Mouse (Mus musculus): ENCODE measurements at regions not wholly inside any gene's neighbourhood (a gene's known extent, or its start where the extent isn't known, plus 50 kb on each side); places are given as distances from the start of the nearest gene placed in this dataset.

GRCm38 (mm10) chr12:9258221-9258620 is 228.4 kb downstream of the Ttc32 start:
- in situ Hi-C loops (cut with MboI; ENCODE audit: low pct_unique_long_range_greater_than_20kb) = loop anchor here (10.0 to 25.0 kb wide), 4 partner anchors 203 to 1279 kb away; no protein-coding TSS in a partner anchor
- ATAC-seq (no peak), DNase-seq (ENCODE audit: low read depth, low spot score) (no peak)
- H3K27me3 ChIP-seq = no peaks in the 10 kb centered on the region
- TF ChIP-seq CTCF (IDR thresholded peaks at IDR 0.05) = no peak
- CTCF ChIA-PET = no interaction called here
- POLR2A ChIA-PET = no interaction called here

GRCm38 (mm10) chr12:9261662-9262061 is 231.9 kb downstream of the Ttc32 start:
- no peak for DNase-seq (ENCODE audit: low read depth, low spot score)
- POLR2A ChIA-PET = no interaction called here
- CTCF ChIA-PET = no interaction called here
- in situ Hi-C loops (cut with MboI; ENCODE audit: low pct_unique_long_range_greater_than_20kb) = loop anchor here (25.0 kb wide), 1 partner anchor 1276 kb away; no protein-coding TSS in a partner anchor
- no peak for TF ChIP-seq CTCF (IDR thresholded peaks at IDR 0.05)
- H3K27me3 ChIP-seq = no peaks in the 10 kb centered on the region
- no peak for ATAC-seq

GRCm38 (mm10) chr12:9266221-9266620 is 236.4 kb downstream of the Ttc32 start:
- ATAC-seq (no peak), DNase-seq (ENCODE audit: low read depth, low spot score) (no peak)
- in situ Hi-C loops (cut with MboI; ENCODE audit: low pct_unique_long_range_greater_than_20kb) = loop anchor here (25.0 kb wide), 1 partner anchor 1271 kb away; no protein-coding TSS in a partner anchor
- ChIA-PET CTCF (no interaction called here), POLR2A (no interaction called here)
- TF ChIP-seq CTCF (IDR thresholded peaks at IDR 0.05) = no peak
- H3K27me3 ChIP-seq = no peaks in the 10 kb centered on the region

GRCm38 (mm10) chr12:9271484-9271883 is 241.7 kb downstream of the Ttc32 start:
- no peak for TF ChIP-seq CTCF (IDR thresholded peaks at IDR 0.05)
- ChIA-PET POLR2A (no interaction called here), CTCF (interaction anchor here (0.9 kb wide), 1 partner anchor 11 kb away, joined by 3 read pairs; no protein-coding TSS in a partner anchor)
- no peak for ATAC-seq
- in situ Hi-C loops (cut with MboI; ENCODE audit: low pct_unique_long_range_greater_than_20kb) = loop anchor here (25.0 kb wide), 1 partner anchor 1266 kb away; no protein-coding TSS in a partner anchor
- no peaks in the 10 kb centered on the region for H3K27me3 ChIP-seq
- no peak for DNase-seq (ENCODE audit: low read depth, low spot score)

GRCm38 (mm10) chr12:9274181-9274580 is 244.4 kb downstream of the Ttc32 start:
- no peaks in the 10 kb centered on the region for H3K27me3 ChIP-seq
- ATAC-seq (no peak), DNase-seq (ENCODE audit: low read depth, low spot score) (no peak)
- CTCF ChIA-PET = interaction anchor here (1.6 kb wide), 1 partner anchor 17 kb away, joined by 3 read pairs; no protein-coding TSS in a partner anchor
- TF ChIP-seq CTCF (IDR thresholded peaks at IDR 0.05) = no peak
- POLR2A ChIA-PET = no interaction called here
- in situ Hi-C loops (cut with MboI; ENCODE audit: low pct_unique_long_range_greater_than_20kb) = loop anchor here (25.0 kb wide), 1 partner anchor 1263 kb away; no protein-coding TSS in a partner anchor

GRCm38 (mm10) chr12:9275697-9276096 is 245.9 kb downstream of the Ttc32 start:
- H3K27me3 ChIP-seq = no peaks in the 10 kb centered on the region
- CTCF ChIA-PET = interaction anchor here (1.1 to 1.6 kb wide), 2 partner anchors 18 to 112 kb away, joined by 3 read pairs; no protein-coding TSS in a partner anchor
- TF ChIP-seq CTCF (IDR thresholded peaks at IDR 0.05) = no peak
- DNase-seq (ENCODE audit: low read depth, low spot score) = no peak
- POLR2A ChIA-PET = no interaction called here
- no peak for ATAC-seq
- in situ Hi-C loops (cut with MboI; ENCODE audit: low pct_unique_long_range_greater_than_20kb) = no loop called here

GRCm38 (mm10) chr12:9278735-9279134 is 248.9 kb downstream of the Ttc32 start:
- TF ChIP-seq CTCF (IDR thresholded peaks at IDR 0.05) = no peak
- DNase-seq (ENCODE audit: low read depth, low spot score) (no peak), ATAC-seq (no peak)
- no peaks in the 10 kb centered on the region for H3K27me3 ChIP-seq
- ChIA-PET CTCF (no interaction called here), POLR2A (interaction anchor here (0.8 kb wide), 1 partner anchor 29 kb away, joined by 3 read pairs; no protein-coding TSS in a partner anchor)
- in situ Hi-C loops (cut with MboI; ENCODE audit: low pct_unique_long_range_greater_than_20kb) = no loop called here

GRCm38 (mm10) chr12:9279893-9280605 is 250.3 kb downstream of the Ttc32 start:
- in situ Hi-C loops (cut with MboI; ENCODE audit: low pct_unique_long_range_greater_than_20kb) = no loop called here
- CTCF ChIA-PET = no interaction called here
- no peak for TF ChIP-seq CTCF (IDR thresholded peaks at IDR 0.05)
- DNase-seq (ENCODE audit: low read depth, low spot score) (no peak), ATAC-seq (no peak)
- POLR2A ChIA-PET = no interaction called here
- no peaks in the 10 kb centered on the region for H3K27me3 ChIP-seq

- no peak for ATAC-seq
- POLR2A ChIA-PET = no interaction called here
- in situ Hi-C loops (cut with MboI; ENCODE audit: low pct_unique_long_range_greater_than_20kb) = no loop called here
Measured at GRCm38 (mm10) chr12:9287271-9287670, 257.5 kb downstream of the Ttc32 start.

GRCm38 (mm10) chr12:9292656-9293055 is 262.9 kb downstream of the Ttc32 start:
- no peaks in the 10 kb centered on the region for H3K27me3 ChIP-seq
- ATAC-seq = no peak
- no peak for DNase-seq (ENCODE audit: low read depth, low spot score)
- ChIA-PET POLR2A (no interaction called here), CTCF (interaction anchor here (0.8 kb wide), 1 partner anchor 11 kb away, joined by 3 read pairs; no protein-coding TSS in a partner anchor)
- in situ Hi-C loops (cut with MboI; ENCODE audit: low pct_unique_long_range_greater_than_20kb) = no loop called here
- no peak for TF ChIP-seq CTCF (IDR thresholded peaks at IDR 0.05)

More at GRCm38 (mm10) chr12:9287271-9287670, 257.5 kb downstream of the Ttc32 start:
- DNase-seq (ENCODE audit: low read depth, low spot score) = no peak
- CTCF ChIA-PET = no interaction called here
- no peaks in the 10 kb centered on the region for H3K27me3 ChIP-seq
- TF ChIP-seq CTCF (IDR thresholded peaks at IDR 0.05) = peak; percentile 34

GRCm38 (mm10) chr12:9295211-9295610 is 265.4 kb downstream of the Ttc32 start:
- no peaks in the 10 kb centered on the region for H3K27me3 ChIP-seq
- DNase-seq (ENCODE audit: low read depth, low spot score) (no peak), ATAC-seq (no peak)
- TF ChIP-seq CTCF (IDR thresholded peaks at IDR 0.05) = no peak
- in situ Hi-C loops (cut with MboI; ENCODE audit: low pct_unique_long_range_greater_than_20kb) = no loop called here
- POLR2A ChIA-PET = no interaction called here
- CTCF ChIA-PET = no interaction called here

All from Patski (cell line).